Mouse (Mus musculus): Measurements from ENCODE around the gene Nln.

The Nln gene

GRCm38 (mm10) chr13:104015246-104016105 lies 93.9 kb downstream of the Nln start:
- DNase-seq (ENCODE audit: low spot score) = no peak

DNA sequence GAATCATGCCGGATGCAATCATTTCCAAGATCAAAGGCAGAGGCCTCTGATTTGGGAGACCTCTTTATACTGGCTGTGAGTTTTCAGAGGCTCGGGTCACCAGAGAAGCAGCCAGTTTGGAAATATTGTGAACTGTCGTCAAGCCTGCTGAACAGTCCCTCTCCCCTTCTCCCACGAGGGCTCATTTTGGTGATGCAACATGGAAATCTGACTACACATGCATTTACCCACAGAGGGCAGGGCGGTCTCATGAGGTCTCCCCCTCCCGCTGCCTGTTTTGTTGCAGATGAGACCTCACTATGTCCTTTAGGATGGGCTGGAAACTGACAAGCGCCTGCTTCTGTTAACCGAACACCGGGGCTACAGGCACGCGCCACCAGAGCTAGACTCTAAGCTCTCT lies 95.4 kb downstream of the Nln start:
- no peak for DNase-seq (ENCODE audit: low spot score)

DNA sequence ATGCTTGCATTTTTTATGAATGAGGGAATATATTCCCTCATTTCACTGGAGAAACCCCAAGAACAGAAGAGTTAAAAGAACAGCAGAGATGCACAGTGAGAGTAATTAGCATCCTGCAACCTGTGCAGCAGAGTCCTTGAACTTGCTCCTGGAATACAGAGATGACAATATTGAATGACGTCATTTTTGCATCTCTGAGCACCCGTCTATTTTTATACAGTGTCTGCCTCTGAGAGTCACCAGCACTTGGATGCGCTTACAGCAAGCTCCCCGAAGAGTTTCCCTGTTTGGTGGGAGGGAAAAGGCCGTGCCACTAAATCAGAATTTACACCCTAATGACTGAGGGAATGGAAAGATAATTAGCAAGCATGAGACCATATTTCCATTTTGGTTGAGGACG lies 96.0 kb downstream of the Nln start:
- no peak for DNase-seq (ENCODE audit: low spot score)

GRCm38 (mm10) chr13:104012214-104012833 lies 97.1 kb downstream of the Nln start:
- DNase-seq (ENCODE audit: low spot score) = no peak

- DNase-seq (ENCODE audit: low spot score) = no peak
Observed at GRCm38 (mm10) chr13:104011289-104011688, 98.1 kb downstream of the Nln start.

DNA sequence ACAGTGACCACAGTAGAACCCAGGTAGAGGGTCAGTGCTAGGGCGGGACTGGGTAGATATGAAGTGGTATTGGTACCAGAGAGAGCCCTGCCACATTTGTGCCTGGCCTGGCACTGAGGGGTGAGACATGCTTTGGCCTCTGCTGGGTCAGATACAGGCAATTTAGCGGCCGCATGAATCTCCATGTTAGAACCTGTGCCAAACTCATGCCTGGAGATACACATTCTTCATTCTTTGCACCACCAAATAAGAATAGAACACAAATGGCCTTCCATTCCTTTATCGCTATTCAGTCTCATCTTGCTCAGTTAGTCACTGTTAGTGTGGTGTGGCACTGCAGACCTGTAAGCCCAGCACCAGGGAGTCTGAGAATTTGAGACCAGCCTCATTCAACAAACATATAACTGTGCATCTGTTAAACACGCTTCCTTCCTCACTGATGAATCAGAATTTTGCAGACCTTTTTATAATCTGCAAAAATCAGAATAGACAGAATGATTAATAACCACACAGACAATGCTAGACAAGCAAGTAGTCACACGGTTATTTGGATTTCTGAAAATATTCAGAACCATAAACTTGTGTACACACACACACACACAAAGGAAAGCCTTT lies 104.1 kb downstream of the Nln start:
- no peak for DNase-seq (ENCODE audit: low spot score)

GRCm38 (mm10) chr13:103994085-103994455 lies 115.3 kb downstream of the Nln start:
- no peak for DNase-seq (ENCODE audit: low spot score)

- no peak for DNase-seq (ENCODE audit: low spot score)
Observed at GRCm38 (mm10) chr13:103993142-103994084, 116.0 kb downstream of the Nln start.

DNA sequence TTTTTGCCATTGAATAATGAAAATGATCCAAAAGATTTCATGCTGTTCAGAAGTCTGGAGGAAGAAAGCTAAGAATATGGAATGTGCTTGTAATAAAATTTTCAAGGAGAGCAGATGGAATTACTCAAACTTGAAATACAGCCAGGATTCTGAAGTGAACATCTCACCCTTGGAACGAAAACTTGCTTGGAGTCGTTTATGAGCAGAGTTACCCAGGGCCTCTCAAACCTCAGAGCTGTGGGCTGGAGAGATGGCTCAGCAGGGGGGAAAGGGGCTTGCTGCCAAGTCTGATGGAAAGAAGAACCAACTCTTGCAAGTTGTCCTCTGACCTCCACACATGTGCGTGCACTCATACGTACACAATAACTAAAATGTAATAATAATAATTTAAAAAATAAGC lies 122.8 kb downstream of the Nln start:
- DNase-seq (ENCODE audit: low spot score) = no peak

DNA sequence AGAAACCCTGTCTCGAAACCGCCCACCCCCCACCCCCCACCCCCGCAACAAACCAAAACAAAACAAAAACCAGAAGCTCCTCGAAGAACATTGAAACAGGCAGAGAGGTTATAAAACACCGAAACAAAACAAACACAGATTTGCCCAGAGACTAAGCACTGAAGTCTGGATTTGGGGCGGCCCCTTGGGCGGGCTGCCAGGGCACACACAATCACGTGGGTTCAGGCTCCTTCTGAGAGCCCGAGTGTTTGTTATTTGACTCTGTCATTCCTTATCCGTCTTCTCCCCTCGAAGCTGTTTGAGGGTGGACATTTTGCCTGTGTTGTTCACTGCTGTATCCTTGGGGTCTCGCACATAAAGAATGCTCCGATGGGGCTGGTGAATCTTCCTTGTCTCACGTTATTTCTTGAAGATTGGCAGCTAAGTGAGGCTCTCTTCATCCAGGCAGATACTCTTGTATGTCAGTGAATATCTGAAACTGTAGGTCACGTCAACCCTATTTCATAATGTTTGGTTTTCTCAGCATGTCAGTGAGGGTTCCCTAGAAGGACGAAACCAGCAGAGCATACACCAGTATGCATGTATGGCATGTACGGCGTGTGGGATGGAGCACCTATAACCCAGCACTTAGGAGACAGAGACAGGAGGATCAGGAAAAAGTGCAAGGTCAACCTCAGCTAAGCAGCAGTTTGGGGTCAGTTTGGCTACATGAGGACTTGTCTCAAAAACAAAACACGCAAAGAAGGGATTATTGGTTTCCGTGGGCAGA lies 123.7 kb downstream of the Nln start:
- DNase-seq (ENCODE audit: low spot score) = no peak

- no peak for DNase-seq (ENCODE audit: low spot score)
Observed at GRCm38 (mm10) chr13:103982376-103982775, 127.0 kb downstream of the Nln start.

DNA sequence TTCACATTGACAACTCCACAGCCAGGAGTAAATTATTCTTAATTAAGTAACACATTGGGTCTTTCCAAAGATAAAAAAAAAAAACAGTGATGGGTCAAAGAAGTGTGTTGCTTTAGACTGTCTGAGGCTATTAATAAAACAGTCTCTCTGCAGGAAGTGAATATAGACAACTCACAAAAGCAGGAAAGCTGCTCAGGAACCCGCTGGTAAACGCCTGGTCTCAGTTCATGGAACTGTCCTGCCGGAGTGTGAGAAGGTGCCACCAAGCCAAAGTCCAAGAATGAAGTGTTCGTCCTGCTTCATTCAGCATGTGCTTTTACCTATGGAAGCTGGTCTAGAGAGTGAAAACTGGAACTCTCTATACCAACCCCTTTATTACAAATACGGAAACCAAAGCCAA lies 129.0 kb downstream of the Nln start:
- no peak for DNase-seq (ENCODE audit: low spot score)

DNA sequence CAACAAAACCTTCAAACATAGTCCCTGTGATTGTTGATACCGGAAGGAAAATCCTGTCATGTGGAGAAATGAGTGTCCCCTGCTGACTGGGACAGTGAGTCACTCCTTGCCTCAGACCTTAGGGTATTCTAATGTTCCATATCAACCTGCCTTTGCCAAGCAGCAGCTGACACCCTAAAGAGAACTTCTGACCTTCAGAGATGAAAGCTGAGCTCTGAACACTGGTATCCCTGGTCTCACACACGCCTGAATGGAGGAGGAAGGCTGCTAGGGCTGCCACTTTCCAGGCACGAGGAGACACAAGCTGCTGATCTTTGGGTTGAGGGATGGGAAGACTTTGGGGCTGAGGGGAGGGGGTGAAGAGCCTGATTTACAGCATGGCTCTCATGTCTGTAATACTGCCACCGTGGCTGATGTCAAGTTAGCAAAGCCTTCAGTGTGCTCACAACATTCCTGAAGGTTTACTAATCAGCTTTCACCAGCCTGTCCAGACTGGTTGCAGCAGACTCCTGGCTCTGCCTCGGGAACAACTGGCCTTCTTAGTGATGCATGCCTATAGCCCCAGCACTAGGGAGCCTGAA lies 131.0 kb downstream of the Nln start:
- no peak for DNase-seq (ENCODE audit: low spot score)

DNA sequence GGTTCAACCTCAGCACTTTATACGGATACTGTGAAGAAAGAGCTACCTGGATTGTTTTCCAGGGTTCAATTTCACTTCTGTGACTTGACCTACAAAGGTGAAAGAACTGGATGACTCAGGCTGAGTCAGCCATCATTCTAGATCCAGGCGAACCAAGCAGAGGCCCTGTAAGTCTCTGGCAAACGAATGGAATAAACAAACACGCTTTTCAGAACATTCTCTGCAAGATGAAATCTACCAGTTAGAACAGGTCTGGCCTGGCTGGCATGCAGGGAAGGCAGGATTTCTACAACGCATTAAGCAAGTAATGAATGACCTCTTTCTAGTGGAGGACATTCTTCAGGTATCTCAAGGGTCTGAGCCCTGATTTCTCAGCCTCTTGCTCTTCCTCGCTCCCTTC lies 131.6 kb downstream of the Nln start:
- no peak for DNase-seq (ENCODE audit: low spot score)

GRCm38 (mm10) chr13:103976181-103976724 lies 133.2 kb downstream of the Nln start:
- no peak for DNase-seq (ENCODE audit: low spot score)

GRCm38 (mm10) chr13:103975101-103975500 lies 134.3 kb downstream of the Nln start:
- no peak for DNase-seq (ENCODE audit: low spot score)

DNA sequence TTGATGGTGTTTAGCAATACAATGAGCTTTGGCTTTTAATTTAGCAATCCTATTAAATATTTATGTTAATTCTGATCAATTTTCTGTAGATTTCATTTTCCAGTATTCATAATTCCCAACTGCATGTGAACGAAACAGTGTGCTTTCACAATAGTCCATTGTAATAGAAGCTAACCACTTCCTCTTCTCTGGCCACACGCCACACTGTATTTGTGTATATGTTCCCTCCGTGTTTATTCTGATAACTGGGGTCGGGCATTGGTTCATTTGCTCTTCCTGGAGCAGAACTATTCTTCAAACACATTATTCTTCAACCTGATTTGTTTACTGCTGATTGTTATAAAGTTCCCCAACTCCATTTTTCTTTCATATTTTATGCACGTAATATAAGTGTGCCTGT lies 135.4 kb downstream of the Nln start:
- DNase-seq (ENCODE audit: low spot score) = no peak

All from urinary bladder, postnatal 10 days (tissue).